Mouse (Mus musculus) CD4-positive, CD25-positive, alpha-beta regulatory T cell, adult 2 months (primary cell): ENCODE results near the gene Cdc42ep4.

Source experiments
- DNase-seq: peaks from one replicate; pipeline ENCODE4 v3.0.0-alpha.2; 2012; ENCODE audit warnings: low read depth, low spot score

Cdc42ep4 gene

DNA sequence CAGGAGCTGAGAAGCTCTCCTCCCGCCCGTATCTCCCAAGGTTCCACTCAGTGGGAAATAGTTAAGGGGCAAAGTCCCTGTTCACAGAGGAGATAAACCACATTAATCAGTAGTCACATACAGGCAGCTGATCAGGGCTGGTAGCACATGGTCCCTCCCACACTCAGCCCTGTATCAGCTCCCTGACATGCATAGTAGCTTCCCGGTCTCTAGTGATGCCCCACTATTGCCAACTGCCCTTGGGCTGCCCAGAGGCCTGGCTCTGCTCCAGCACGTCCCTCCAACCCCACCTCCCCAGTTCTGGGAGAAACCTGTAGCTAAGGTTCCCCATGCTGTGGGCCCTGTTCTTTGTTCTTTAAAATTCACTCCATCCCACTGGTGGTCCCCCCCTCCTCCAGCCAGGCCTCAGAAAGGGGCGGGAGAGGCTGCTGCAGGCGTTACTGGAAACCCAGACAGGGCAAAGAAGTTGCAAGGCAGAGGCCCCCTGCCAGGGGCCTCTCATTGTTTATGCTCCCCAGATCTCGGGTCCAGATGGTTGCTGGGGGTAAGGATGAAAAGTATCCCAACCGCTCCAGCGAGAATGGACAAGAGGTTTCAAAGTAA lies 1.8 kb downstream of the Cdc42ep4 start:
- DNase-seq: no peak

DNA sequence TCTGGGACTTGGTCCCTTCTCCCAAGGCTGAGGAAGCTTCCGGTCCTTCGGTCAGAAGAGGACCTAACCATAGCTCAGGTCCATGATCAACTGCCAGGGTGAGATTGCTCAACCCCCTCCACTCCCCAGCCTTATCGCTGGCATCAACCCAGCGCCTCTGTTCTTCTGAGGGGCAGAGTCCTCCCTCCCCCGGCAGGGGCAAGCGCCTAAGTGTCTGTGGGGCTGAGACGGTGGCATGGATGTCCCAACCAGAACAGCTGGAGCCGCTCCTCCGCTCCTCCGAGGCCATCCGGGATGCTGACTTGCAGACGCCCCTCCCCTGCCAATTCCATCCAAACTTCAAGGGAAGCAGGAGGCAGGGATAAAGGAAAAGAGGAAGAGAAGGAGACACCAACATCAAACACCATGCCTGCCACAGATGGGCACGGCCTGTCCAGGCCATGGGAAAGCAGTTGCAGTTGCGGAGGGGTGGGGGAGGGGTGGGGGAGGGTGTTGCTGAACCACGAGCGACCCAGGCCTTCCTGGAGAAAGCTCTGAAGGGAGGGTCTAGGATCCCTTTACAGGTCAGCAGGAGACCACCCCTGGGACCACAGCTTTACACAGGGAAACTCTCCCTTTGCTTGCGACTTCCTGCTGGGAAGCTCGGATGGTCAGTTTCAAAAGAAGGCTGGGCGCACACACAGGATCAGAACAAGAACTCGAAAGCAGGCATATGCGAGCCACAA lies 2.7 kb downstream of the Cdc42ep4 start:
- no peak for DNase-seq

DNA sequence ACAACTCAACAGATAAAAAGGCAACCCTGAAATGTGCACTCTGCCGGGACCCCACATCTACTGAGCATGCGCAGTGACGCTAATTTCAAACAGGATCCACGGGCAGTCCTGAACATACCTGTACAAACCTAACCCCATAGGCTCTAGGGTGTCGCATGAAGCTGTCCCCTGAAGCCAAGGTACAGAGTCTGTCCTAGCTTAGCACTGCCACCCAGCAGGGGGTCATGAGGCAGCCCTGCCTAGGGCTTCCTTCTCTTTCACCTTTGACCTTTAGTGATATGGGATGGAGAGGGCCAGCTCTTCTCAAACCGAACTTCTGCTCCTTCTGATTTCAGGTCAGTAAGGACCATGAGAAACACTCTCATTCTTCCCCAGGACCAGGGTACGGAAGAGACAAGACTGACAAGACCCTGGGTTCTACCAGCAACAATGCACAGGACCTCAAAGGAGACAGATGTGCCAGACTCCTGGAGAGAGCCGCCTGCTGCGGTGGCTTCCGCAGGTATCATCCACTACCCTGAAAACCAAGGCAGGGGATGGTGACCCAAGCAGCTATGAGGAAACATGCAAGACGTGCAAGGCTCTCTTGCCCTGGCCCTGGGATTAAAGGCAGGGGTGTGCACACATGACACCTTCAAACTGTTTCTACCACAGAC lies 3.8 kb downstream of the Cdc42ep4 start:
- no peak for DNase-seq

DNA sequence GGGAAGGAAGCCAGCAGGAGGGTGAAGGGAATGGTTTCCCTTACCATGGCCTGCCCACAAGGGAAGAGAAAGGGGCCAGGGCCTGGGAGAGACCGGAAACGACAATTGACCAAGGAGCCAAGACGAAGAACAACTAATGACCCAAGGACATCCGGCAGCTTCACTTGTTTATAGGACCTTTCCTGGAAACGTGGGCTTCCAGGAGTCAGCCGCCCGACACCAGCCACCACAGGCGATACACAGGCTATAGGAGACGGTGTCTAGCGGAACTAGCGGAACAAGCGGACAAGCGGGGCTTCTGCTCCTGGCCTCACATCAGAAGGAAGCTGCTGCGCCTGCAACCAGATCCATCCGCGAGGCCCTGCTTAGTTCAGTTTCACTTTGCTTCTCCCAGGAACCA lies 4.6 kb downstream of the Cdc42ep4 start:
- peak; percentile 45 for DNase-seq

DNA sequence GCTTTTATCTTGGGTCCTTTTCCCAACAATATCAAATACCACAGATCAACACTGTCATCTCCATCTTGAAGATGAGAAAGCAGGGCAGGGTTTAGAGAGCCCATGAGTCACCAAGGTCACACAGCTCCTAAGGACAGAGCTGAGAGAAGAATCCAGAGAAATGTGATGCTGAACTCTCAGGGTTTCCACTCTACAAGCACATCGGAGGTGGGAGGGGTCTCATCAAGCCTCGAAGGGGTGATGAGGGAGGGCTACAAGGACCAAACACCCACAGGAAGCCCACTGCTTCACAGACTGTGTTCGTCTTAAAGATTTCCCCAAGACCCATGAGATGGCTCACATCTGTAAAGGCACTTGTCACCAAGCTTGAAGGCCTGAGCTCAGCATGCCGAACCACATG lies 5.7 kb downstream of the Cdc42ep4 start:
- no peak for DNase-seq

GRCm38 (mm10) chr11:113742998-113743397 lies 8.7 kb downstream of the Cdc42ep4 start:
- DNase-seq: peak; percentile 45

- no peak for DNase-seq
These were observed 11.6 kb downstream of the Cdc42ep4 start for GRCm38 (mm10) chr11:113740100-113740499.

- no peak for DNase-seq
These were observed 12.5 kb downstream of the Cdc42ep4 start for GRCm38 (mm10) chr11:113739213-113739612.

- DNase-seq: no peak
These were observed 13.8 kb downstream of the Cdc42ep4 start for GRCm38 (mm10) chr11:113737912-113738311.

DNA sequence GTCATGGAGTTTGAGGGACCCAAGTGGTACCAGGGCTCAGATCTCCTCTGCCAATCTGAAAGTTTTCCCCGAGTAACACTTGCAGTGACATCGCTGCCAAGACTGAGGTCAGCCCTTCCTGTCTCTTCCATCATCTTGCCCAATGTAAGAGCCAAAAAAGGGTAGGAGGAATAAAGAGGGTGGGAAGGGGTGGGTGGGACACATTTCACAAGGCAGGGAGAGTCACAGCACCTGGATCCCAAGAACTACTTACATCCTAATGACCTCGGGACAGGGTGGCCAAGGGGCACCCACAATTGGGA lies 14.2 kb downstream of the Cdc42ep4 start:
- DNase-seq: no peak

- no peak for DNase-seq
These were observed 14.7 kb downstream of the Cdc42ep4 start for GRCm38 (mm10) chr11:113736848-113737552.

GRCm38 (mm10) chr11:113735151-113735550 lies 16.5 kb downstream of the Cdc42ep4 start:
- DNase-seq: no peak

GRCm38 (mm10) chr11:113733631-113734364 lies 17.9 kb downstream of the Cdc42ep4 start:
- DNase-seq: no peak

GRCm38 (mm10) chr11:113731945-113732612 lies 19.6 kb downstream of the Cdc42ep4 start:
- DNase-seq: no peak

DNA sequence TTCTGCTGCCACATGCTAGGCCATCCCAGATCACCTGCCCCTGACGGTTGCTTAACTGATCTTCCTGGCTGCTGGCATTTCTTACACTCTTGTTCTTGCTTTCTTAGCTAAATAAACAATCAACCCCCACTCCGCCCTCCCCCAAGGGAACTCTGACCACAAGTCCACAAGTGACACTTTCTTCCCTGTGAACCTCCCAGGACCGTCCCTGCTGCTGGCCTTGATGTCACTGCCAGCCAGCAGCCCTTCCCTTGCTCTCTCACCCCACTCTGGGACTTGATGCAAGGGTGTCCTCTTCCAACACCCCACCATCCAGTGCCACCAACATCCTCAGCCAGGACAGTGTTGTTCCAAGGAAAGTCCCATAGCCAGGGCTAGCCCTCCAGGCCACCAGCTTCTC lies 20.8 kb downstream of the Cdc42ep4 start:
- DNase-seq: no peak

GRCm38 (mm10) chr11:113729917-113730316 lies 21.8 kb downstream of the Cdc42ep4 start:
- no peak for DNase-seq

DNA sequence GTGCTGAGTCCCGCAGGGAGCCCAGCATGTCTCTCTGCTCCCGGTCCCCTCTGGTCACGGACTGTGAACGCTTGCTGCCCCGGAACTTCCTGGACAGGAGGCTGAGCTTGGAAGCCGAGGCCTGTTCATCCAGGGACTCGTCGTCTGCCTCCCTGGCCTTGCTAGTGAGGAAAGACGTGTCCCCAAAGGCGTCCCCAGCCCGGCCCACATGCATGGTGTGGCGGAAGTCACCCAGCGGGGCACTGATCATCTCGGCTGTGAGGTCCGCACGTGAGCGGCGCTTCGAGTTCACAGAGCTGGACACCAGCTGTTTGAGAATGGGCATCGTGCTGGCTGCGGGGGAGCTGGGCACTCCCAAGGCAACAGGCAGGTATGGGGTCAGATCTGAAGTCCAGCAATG lies 22.4 kb downstream of the Cdc42ep4 start:
- no peak for DNase-seq

DNA sequence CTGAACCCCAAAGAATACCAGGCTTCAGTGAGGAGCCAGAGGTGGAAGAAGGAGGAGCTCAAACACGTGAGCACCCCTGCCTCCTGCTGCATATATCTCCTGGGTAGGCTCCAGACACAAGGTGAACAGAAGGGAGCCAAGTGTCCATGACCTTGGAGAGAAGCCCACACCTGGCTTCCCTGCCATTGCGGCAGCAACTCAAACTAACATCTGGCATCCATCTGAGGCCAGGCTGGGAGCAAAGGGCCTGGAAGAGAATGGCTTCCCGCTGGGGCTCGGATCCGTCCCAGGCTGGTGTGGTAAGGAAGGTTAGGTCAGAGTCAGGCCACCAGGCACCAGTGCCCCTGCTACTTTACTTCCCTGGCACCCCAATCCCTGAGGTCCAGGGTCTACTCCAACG lies 23.7 kb downstream of the Cdc42ep4 start:
- no peak for DNase-seq

DNA sequence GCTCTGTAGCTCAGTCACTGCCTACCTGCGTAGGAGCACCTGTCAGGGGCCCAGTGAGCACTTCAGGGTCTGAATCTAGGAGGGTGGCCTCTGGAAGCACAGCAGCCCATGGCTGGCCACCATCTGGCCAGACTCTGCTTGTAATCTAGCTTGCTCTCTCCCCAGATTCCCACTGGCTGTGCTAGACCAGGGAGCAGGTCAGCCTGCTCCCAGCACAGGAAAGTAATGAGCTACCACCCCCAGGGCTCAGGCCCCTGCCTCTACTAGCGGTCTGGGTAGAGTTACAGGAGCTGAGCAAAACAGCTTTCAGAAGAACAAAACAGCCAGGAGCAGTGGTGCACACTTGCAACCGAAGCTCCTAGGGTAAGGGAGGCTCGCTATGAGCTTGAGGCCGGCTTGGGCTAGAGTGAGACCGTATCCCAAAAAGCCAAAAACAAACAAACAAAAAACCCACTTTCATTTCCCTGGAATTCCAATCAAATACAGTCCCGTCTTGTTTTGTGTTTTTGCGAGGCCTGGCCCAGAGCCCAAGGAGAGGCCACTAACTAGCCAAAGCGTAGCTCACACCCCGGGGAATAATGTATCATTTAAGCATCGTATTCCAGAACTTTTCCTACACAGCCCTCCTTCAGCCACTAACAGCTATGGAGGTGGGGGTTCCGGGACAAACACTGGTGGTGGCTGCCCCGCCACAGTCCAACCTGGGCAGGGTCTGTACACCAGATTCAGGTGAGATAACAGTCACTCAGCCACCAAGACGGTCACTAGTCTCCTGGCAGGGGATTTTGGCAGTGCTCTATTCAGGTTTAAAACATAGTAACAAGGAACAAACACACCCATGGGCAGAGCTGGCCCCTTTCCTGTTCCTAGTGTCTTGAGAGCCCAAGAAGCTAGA lies 24.4 kb downstream of the Cdc42ep4 start:
- DNase-seq: no peak
